Mouse (Mus musculus): ENCODE results near the gene Tmem130.
A peak's percentile ranks its signal among the peaks of the same experiment; 100 is the strongest.
"Not testable (repeated sequence)": the region's sequence is repeated elsewhere in the genome, so short reads cannot be mapped to it uniquely, and the experiment has no call there.

Gene Tmem130

DNA sequence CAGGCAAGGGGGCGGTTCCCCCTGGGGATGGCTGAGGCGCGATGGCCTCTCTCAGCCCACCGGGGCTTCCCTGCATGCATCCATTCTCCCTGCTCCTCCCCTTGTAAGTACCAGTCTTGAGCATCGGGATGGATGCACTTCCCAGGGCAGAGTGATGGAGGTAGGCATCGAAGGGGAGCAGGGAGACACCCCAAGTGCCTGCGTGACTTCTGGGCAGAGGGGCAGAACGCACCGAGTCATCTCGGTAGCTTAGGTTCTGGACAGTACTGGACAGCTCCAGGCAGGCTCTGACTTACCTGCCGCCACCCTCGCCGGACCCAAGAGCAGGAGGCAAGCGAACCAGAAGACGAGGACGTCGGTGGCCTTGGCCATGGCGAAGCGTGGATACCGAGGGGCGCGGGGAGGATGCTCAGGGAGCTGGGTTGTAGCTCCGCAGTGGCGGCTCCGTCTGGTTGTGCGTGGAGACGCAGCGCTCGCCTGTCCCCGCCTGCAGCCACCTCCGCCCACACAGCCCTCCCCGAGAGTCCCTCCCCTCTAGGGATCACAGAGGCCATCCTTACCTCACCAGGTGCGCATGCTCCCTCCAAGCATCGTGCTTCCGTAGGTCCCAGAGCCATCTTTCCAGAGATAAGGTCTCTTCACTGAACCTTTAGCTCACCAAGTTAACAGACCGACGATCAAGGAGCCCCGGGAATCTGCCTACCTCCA lies at the start of gene Tmem130:
TSS of gene Tmem130 (minus strand) at position 658 of the 708 bp plus-strand sequence.
- DNase-seq (ENCODE audit: low spot score), result no peak

DNA sequence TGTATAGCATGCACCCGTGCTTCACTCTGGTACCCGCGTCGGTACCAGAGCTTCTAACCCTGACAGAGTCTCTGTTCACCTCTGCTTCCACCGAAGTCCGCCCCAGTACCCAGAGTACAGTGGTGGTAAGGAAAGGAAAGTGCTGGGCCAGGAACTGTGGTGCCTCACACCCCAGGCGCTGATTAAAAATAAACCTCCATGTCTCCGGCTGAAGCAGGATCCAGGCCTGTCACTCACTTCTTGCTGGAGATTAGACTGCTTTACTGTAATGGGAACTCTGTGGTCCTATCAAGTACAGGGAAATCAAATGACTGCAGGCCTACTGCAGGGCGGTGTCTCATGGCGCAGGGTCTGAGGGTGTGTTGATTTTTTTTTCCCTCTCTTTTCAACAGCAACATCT lies 45.3 kb upstream of the Tmem130 start:
- no peak for DNase-seq (ENCODE audit: low spot score)

DNA sequence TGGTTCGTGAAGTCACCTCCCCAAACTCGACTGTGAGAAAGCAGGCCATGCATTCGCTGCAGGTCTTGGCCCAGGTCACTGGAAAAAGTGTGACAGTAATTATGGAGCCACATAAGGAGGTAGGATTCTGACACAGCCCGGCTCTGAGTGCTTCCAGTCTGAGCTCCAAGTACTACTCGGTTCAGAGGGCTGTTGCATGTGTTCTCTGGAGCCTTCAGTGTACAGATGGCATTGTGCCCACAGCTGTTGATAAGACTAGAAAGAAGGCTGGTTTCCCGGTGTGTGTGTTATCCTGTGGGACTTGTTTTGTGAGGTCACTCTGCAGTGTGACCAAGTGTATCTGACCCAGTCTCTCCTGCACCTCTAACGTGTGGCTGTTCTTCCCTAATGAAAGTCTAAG lies 42.6 kb upstream of the Tmem130 start:
- DNase-seq (ENCODE audit: low spot score), result no peak

DNA sequence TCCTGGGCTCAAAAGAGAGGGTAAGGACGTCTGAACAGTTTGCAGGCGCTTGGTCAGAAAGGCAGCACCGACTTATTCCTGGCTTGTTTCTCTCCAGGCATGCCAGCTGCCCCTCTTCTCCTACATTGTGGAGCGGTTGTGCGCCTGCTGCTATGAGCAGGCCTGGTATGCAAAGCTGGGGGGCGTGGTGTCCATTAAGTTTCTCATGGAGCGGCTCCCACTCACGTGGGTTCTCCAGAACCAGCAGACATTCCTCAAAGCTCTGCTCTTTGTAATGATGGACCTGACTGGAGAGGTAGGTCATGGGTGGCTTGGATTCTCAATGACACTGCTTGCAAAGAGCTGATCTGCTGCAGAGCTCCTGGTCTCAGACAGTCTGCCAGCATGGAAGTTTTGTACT lies 41.4 kb upstream of the Tmem130 start:
- no peak for DNase-seq (ENCODE audit: low spot score)

DNA sequence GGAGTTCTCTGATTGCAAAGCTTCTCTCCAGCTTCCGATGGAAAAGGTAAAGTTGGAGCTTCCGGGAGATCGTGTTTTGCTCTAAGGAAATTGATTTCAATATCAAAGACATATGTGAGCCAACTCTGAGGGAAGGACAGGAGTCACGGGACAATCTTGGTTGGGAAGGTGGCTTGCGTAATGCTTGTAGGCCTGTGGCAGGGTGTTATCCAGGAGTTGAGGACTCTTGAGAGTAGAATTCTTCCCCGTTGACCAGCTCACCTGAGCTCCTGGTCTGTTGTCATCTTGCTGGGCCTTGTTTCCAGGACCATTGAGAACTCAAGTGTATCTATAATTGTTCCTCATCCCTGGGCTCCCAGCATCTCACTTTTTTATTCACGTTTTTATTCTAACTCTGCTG lies 35.5 kb upstream of the Tmem130 start:
- no peak for DNase-seq (ENCODE audit: low spot score)

DNA sequence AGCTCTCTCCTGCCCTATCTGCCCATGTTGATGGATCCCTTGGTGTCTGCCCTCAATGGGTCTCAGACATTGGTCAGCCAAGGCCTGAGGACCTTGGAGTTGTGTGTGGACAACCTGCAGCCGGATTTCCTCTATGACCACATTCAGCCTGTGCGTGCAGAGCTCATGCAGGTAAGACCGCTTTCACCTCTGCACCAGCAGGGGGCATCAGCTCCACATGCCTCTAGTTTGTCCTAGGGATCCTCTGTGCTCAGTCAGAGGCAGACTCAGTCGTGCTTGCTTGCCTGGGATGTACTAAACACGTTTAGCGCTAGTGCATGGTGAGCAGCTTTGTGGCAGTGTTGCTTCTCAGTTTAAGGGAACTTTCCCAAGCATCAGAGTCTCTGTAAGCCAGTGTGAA lies 33.1 kb upstream of the Tmem130 start:
- peak; percentile 35 for DNase-seq (ENCODE audit: low spot score)

DNA sequence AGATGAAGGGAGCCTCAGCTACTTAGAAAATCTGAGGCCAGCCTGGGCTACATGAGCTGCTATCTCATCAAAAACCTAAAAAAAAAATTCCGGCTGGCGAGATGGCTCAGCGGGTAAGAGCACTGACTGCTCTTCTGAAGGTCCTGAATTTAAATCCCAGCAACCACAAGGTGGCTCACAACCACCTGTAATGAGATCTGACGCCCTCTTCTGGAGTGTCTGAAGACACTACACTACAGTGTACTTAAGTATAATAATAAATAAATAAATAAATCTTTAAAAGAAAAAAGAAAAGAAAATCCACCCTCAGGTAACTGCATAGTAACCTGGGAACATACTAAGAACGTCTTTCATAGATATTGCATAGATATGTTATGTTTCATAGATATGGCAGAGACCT lies 31.8 kb upstream of the Tmem130 start:
- DNase-seq (ENCODE audit: low spot score), result no peak

DNA sequence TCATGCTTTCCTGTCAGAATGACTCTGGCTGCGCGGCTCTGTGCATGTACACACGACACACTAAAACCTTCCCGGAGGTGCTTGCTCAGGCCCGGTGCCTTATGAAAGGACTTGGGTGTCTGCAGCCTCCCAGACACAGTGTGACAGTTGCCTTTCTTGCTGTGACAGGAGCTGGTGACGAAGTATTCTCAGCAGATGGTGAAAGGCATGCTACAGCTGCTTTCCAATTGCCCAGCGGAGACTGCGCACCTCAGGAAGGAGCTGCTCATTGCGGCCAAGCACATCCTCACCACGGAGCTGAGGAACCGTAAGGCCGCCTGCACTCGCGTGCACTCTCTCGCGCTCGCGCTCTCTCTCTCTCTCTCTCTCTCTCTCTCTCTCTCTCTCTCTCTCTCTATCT lies 24.8 kb upstream of the Tmem130 start:
- no peak for DNase-seq (ENCODE audit: low spot score)

DNA sequence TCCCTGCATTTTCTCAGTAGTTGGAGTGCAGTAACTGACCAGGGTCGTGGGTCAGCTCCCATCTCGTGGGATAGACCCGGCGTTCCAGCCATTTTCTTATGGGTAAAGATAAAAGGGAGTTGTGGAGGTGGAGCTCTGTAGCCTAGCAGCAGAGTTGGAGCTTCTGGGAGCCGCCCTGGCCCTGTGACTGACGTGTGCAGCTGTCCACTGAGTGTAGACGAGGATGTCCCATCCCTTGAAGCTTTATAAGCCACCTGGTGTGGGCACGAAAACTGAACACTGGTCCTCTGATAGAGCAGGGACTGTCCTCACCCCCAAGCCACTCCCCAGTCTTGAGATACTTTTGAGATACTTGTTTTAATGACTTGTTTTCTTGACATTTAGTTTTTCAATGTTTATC lies 19.0 kb upstream of the Tmem130 start:
- no peak for DNase-seq (ENCODE audit: low spot score)

DNA sequence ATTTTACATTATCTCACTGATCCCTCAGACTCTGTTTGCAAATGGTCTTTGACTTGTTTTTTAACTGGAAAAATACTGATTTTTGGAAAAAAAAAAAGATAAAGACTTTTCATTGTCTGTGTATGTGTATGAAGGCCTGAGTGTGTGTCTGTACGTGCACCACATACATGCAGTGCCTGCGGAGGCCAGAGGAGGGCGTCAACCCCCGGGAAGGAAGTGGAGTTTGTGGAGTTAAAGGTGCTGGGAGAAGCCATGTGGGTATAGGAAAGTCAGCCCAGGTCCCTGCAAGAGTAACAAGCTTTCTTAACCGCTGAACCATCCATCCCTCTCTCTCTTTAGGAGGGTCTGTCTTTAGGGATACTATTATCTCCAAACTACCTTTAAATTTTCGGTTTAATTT lies 11.6 kb upstream of the Tmem130 start:
- DNase-seq (ENCODE audit: low spot score), result no peak

DNA sequence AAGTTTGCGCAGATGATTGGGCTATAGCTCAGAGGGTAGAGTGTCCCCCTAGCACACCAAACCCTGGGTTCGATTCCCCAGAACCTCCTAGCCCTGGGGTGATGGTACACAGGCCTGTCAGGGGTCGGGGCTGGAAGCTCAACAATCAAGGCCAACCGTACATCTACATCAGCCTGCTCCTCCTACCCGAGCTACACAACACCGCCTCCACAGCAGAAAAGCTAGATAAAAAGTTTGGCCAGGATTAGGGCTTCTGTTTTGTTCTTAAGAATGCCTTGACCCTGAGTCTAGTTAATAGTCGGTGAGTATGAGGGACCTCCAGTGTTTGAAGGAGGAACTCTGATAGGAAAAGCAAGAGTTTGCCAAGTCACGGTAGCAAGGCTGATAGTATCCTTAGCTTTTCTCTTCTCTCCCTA lies 7.5 kb upstream of the Tmem130 start:
- DNase-seq (ENCODE audit: low spot score), result no peak

DNA sequence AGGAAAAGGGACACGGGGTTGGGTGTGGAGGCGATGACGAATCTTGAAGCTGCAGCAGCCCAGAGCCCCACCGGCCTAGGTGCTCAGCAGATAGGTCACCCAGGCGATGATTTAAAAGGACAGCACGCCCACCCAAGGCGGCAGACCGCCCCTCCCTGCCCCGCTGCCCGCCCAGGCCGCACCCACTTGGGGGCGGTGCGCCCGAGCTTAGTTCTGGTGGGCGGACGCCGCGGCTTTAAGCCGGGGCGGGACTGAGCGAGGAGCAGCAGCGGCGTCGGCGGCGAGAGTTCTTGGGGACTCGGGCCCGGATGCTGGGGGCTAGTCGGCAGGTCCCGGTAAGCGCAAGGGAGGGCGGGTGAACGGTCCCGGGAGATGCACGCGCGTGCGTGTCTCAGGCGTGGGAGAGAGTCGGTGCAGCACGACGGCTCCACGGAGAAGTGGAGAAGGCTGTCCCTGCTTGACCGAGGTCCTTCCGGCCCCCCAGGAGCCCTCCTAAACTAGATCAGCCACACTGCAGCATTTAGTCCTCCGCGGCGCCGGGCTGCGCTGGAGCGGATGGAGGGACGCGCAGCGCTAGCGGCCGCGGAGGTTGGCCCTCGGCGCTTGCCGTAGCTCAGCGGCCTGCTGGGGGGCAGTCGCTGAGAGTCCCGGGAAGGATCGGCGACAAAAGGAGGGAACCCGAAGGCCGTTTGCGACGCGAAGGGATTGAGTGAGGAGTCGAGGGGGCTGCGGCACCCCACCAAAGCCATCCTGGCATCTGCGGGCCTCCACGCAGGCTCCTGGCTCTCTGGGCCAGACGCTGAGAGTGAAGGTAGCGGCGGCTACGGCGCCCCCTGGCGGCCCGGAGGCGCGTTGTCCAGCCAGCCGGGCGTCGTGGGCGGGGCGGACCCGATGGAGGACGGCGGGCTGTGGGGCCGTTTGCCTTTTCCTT lies 6.6 kb upstream of the Tmem130 start:
- DNase-seq (ENCODE audit: low spot score), result peak; percentile 93

DNA sequence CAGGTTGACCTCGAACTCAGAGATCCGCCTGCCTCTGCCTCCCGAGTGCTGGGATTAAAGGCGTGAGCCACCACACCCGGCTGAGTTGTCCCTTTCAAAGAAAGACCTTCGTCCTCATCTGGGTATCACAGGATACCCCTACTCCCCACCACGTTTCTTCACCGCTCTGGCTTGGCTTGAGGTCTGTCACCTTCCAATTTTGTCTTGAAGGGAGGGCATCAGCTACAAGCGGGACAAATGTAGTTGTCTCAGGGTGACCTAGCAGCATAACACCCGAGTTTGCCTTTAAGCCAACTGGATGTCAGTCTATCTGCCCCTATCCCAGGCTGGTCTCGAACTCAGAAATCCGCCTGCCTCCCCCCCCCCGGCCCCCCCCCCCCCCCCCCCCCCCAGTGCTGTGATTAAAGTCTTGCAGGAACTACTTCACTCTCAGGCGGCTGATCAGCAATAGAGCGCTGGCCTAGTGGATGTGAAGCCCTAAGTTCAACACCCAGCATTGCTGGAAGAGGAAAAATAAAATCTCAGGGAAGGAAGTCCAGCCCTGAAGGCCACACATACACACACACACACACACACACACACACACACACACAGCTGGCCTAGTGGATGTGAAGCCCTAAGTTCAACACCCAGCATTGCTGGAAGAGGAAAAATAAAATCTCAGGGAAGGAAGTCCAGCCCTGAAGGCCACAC lies 5.6 kb upstream of the Tmem130 start, which contains the start of gene Trrap:
TSS of gene Trrap (plus strand) at position 627 of the 693 bp plus-strand sequence.
- not testable (repeated sequence) for DNase-seq (ENCODE audit: low spot score)

DNA sequence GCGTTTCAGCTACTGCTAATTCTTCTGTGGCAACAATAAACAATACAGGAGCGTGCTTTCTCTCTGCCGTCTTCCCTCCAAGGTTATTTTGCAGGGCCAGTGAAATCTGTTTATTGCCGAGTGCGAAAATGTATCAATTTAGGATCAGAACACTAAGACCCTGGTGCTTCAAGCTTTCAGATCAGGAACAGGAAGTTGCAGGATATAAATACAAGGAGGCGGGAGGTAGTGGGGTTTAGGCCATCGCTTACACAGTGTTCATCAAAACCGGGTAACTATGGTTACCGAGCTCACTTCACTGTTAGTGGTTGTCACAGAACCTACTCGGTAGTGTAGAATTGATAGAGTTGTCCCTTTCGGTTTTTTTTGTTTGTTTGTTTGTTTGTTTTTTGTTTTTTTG lies 5.0 kb upstream of the Tmem130 start:
- DNase-seq (ENCODE audit: low spot score), result peak; percentile 16

DNA sequence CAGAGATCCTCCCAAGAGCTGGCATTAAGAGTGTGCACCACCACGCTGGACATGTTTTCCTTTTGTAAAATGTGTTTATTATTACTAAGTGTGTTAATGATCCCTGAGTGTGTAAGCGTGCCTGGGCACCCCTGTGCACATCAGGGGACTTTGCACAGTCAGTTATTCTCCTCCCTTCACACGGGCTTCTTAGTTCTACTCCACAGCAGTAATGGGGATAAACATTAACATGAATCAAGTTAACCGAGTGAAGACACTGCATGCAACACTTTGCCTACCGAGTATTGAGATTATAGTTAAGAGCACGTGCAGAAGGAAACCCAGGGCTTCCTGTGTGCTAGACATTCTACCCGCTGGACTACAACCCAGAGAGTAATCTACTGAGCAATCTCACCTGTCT lies 4.4 kb upstream of the Tmem130 start:
- no peak for DNase-seq (ENCODE audit: low spot score)

DNA sequence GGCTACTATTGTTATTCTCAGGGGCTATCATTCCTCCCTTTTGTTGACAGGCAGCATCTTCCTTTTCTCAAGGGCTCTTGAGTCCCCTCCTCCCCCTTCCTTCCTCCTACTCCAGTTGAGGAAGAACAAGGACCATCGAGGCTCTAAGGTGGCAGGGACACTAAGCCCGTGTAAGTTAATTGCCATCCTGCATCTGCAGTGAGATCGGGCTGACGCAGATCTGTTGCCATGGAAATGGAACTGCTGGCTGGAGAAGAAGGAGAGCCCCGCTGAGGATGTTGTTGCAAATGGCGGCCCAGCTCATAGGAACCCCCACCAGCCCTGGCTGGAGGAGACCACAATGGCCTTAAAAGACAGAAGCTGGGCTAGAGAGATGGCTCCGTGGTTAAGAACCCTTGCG lies 3.2 kb downstream of the Tmem130 start:
- peak; percentile 19 for DNase-seq (ENCODE audit: low spot score)

DNA sequence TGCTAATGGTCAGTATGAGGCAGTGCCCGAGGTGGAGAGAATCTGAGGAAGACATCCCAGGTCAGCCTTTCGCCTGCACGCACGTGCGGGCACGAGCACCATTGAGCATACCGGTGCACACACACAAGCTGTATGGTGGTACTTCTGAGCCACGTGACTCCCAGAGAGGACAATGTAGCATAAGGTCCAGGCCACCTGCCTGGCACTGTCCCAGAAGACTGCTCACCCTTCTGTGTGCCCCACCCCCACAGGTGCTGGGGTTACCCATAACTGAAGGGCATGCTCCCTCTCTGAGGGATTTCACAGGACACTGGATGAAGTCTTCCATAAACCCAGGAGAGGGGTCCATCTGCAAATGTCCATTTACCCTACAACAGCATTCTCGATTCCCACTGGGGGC lies 4.2 kb downstream of the Tmem130 start:
- DNase-seq (ENCODE audit: low spot score), result no peak

DNA sequence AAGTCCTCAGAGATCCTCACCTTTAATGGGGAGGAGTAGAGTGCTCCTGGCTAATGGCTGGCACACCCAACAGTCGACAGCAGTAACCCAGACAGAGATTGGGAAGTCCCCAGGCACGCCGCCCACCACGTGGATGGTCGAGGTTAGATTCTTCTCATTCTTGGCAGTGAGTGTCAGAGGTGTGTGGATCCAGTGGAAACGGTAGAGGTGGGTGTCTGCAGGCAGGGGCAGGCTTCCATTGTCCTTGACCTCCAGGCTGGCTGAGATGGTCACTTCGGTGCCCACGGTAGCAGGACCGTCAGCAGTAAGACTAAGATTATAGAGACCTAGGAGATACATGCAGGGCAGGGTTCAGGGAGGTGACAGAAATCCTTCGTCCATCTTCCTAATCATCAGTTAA lies 6.4 kb downstream of the Tmem130 start:
- DNase-seq (ENCODE audit: low spot score), result no peak

DNA sequence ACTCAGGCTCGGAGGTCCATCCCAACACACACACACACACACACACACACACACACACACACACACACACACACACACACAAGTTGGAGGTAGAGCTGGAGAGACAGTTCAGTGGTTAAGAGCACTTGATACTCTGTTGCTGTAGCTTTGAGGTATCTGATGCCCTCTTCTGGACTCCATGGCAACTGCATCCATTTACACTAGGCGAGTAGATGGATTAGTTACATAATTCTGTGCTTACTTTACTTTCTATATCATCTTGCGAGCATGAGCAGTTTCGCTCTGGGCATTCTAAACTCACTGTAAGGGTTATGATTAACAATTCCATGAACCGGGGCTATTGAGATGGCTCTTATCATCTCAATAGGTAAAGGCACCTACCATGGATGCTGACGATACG lies 8.6 kb downstream of the Tmem130 start:
- DNase-seq (ENCODE audit: low spot score), result peak; percentile 49

DNA sequence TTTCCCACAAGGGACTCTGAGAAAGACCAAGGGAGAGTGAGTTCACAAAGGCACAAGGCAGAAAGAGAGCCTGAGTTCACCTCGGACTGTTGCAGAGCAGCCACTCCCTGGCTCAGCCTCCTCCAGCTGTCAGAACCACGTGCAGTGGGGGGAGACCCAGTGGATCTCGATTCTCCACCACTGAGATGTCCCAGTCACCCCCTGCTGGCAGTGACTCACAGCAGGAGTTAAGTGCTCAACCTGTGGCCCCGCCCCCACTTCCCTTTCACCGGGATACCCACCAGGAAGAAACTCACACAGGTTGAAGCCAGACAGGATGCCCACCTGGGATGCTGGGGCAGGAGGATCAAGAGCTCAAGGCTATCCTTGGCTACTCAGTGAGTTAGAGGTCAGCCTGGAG lies 9.2 kb downstream of the Tmem130 start:
- DNase-seq (ENCODE audit: low spot score), result no peak

DNA sequence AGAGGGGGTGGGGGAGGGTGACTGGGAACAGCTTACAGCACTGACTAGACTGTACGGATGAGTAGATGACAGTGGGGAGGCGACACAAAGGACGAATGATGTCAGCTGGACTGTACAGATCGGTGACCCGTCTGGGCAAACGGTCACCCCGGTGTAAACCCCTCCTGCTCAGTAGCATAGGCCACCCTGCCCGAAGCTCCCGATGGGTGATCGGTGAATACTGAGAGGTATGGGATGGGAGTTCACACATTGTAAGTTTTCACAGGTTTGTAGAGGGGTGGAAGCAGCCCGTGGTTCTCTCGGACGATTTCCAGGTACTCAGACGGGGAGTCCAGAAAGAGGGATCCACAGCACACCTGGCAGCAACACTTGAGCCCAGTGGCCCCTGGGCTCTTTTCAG lies 24.5 kb downstream of the Tmem130 start:
- DNase-seq (ENCODE audit: low spot score), result no peak

DNA sequence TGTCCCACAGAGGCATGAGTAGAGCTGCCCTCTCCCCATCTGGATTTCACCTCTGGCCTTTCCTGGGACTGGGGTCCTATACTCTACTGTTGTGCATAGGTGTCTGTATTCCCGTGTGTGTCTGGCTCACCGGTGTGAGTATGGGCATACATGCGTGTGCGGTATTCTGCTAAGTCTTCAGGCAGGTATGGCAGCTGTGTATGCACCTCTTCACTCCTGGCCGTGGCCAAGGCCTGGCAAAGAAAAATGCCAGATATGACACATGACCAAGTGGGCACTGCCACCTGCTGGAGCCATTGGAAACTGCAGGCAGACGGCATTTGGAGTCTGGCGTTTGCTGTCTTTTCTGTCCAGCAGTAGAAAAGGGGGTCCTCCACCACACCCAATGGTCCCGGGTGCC lies 26.7 kb downstream of the Tmem130 start:
- DNase-seq (ENCODE audit: low spot score), result peak; percentile 66

DNA sequence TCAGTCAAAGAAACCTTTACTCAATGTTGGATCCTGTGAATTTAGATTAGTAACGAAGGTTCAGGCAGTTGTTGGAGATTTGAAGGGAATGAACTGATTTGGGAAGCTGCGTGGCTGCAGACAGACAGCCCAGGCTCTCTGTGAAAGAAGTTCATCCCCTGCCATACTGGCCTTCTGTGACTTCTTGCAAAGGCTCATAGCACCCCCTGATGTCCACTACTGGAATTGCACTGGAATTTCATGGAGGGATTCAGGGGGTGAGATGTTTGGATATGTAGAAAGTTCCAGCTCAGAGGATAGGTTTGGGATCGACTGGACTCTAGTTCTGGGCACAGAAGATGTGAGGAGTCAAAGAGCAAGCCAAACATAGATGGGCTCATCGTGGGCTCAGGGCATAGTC lies 27.7 kb downstream of the Tmem130 start:
- peak; percentile 61 for DNase-seq (ENCODE audit: low spot score)

Measured in MN1 (cell line).